Mouse (Mus musculus) thymus, postnatal 4 days (tissue): Measurements from ENCODE around the gene Folr1.

Experiments
- DNase-seq: peaks from one replicate; pipeline ENCODE4 v3.0.0; 2021

Folr1 gene

GRCm38 (mm10) chr7:101868241-101869162 is 2.1 kb downstream of the Folr1 start:
- no peak for DNase-seq

GRCm38 (mm10) chr7:101867482-101867881 is 3.1 kb downstream of the Folr1 start:
- no peak for DNase-seq

GRCm38 (mm10) chr7:101866491-101867265 is 3.9 kb downstream of the Folr1 start:
- DNase-seq = no peak

- DNase-seq = no peak
Measured at GRCm38 (mm10) chr7:101863415-101863814, 7.2 kb downstream of the Folr1 start, which contains the start of gene Anapc15. Gene Anapc15 (plus strand): TSS chr7:101863715.

GRCm38 (mm10) chr7:101862291-101862690 is 8.3 kb downstream of the Folr1 start:
- DNase-seq = no peak

- no peak for DNase-seq
Measured at GRCm38 (mm10) chr7:101860978-101861377, 9.6 kb downstream of the Folr1 start.

GRCm38 (mm10) chr7:101858362-101858761 is 12.2 kb downstream of the Folr1 start:
- no peak for DNase-seq

- no peak for DNase-seq
Measured at GRCm38 (mm10) chr7:101857094-101857493, 13.5 kb downstream of the Folr1 start, which contains the start of gene Folr2. Gene Folr2 (minus strand): TSS chr7:101857194.

GRCm38 (mm10) chr7:101853816-101854215 is 16.8 kb downstream of the Folr1 start:
- no peak for DNase-seq

GRCm38 (mm10) chr7:101852846-101853245 is 17.7 kb downstream of the Folr1 start:
- DNase-seq = no peak

- DNase-seq = no peak
Measured at GRCm38 (mm10) chr7:101851689-101852088, 18.9 kb downstream of the Folr1 start.

GRCm38 (mm10) chr7:101847934-101848333 is 22.7 kb downstream of the Folr1 start:
- no peak for DNase-seq

GRCm38 (mm10) chr7:101844186-101844585 is 26.4 kb downstream of the Folr1 start:
- no peak for DNase-seq

GRCm38 (mm10) chr7:101837606-101838471 is 32.7 kb downstream of the Folr1 start, which contains the start of gene Inppl1:
Gene Inppl1 (minus strand): TSS chr7:101838229.
- peak; percentile 52 for DNase-seq

GRCm38 (mm10) chr7:101837154-101837605 is 33.4 kb downstream of the Folr1 start:
- peak; percentile 29 for DNase-seq

GRCm38 (mm10) chr7:101836271-101837153 is 34.1 kb downstream of the Folr1 start:
- peak; percentile 81 for DNase-seq

- DNase-seq = no peak
Measured at GRCm38 (mm10) chr7:101835457-101836109, 35.0 kb downstream of the Folr1 start.

- DNase-seq = no peak
Measured at GRCm38 (mm10) chr7:101834903-101835302, 35.7 kb downstream of the Folr1 start.

GRCm38 (mm10) chr7:101833916-101834584 is 36.5 kb downstream of the Folr1 start:
- DNase-seq = no peak

GRCm38 (mm10) chr7:101833352-101833751 is 37.2 kb downstream of the Folr1 start:
- DNase-seq = no peak
